ENCODE assay signal across 8 mouse cellular contexts in the genomic region with DNA sequence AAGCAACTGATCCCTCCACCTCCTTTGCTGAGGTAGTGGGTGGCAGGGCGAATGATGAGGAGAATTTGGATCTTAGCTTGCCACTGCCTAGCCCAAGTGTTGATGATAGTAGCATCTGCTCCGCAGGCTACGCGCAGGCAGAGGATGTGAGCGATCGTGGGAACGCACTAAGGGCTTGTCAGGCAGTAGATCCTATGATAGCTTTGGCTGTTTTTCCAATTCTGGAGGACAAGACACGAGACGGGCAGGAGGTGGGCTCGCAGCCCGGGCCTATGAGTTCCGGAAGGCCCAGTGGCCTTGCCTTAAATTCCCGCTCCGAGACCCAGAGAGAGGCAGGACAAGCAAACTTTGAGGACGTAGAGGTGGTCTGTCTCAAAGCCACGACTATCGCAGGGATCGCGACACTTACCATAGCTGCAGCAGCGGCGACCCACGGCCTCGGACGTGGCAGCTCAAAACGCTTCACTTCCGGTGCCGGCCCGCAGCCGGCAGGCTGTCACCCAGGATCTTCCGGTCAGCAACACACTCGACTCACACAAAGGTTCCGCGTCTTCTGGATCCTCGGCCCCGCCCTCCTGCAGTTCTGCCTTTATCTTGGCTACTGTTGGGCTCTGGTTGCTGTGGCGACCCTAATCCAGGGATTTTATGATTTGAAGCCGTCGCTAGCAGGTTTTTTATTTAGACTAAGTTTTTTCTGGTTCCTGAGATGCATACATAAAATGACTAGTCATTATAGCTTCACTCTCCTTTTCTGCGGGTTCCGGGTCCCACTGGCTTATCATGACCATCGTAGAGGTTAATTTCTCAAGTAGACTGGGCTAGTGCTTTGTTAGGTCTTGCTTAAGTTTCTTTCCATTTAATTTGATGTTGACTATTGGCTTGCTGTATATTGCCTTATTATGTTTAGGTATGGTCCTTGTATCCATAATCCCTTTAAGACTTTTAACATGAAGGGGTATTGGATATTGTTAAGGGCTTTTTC. TPM values are rescaled to one million over a fixed set of nuclear protein-coding genes. Genes with fewer than 3 reads are reported as not detected.
DNase-seq lines count a peak whose midpoint lies in the region; ATAC-seq and TF ChIP-seq lines count a peak whose summit lies in the region.

TSS of gene Sec13 (minus strand) at position 508 of the 982 bp plus-strand sequence.

- no peaks in the 10 kb centered on the region for H3K9me3 ChIP-seq in ES-Bruce4 (replicated peaks; ENCODE audit: control insufficient read depth, insufficient read depth, low read length, poor library complexity, severe bottlenecking)
- no peaks in the 10 kb centered on the region for H3K9me3 ChIP-seq in forebrain, embryonic 14.5 days (replicated peaks; ENCODE audit: control insufficient read depth, low read length)

- peaks cover 8% of the 10 kb centered on the region; the same call in 1 of the 2 replicates for H3K36me3 ChIP-seq in ES-Bruce4 (ENCODE audit: control insufficient read depth, insufficient read depth, low read length, poor library complexity, severe bottlenecking)
- peaks cover 27% of the 10 kb centered on the region for H3K36me3 ChIP-seq in forebrain, embryonic 14.5 days (ENCODE audit: control insufficient read depth, insufficient read depth, low read length)

- H3K27ac ChIP-seq in ES-Bruce4 (ENCODE audit: insufficient read depth, low read length): no peak within 1 kb of the TSS
- no peak within 1 kb of the TSS; the same call in 1 of the 2 replicates for H3K27ac ChIP-seq in forebrain, embryonic 14.5 days (ENCODE audit: low read depth, low read length)

- peak; percentile 77; the same call in 1 of the 2 replicates for ATAC-seq in cerebellum, adult (ENCODE audit: insufficient number of reproducible peaks, low FRiP score, low TSS enrichment)
- ATAC-seq in forebrain, embryonic 14.5 days: peak; percentile 91
- ATAC-seq in neutrophil, adult 5-6 weeks (ENCODE audit: extremely low read depth, insufficient number of reproducible peaks, low FRiP score, poor library complexity, severe bottlenecking): peak; percentile 94

- H3K4me3 ChIP-seq in ES-Bruce4 (ENCODE audit: low read depth, low read length): peak within 1 kb of the TSS; percentile 97
- H3K4me3 ChIP-seq in forebrain, embryonic 14.5 days (ENCODE audit: low read depth, low read length): peak within 1 kb of the TSS; percentile 80
- peak within 1 kb of the TSS; percentile 98 for H3K4me3 ChIP-seq in lung, adult 2 months (replicated peaks; ENCODE audit: extremely low read depth, low read depth, low read length)

- WGBS in forebrain, embryonic 14.5 days: 7% methylated on average over 41 of the region's 41 CpGs
- WGBS in lung, adult 2 months: 6% methylated on average over 41 of the region's 41 CpGs

- no peaks in the 10 kb centered on the region for H3K4me1 ChIP-seq in ES-Bruce4 (ENCODE audit: control insufficient read depth, insufficient read depth, low read length)
- H3K4me1 ChIP-seq in forebrain, embryonic 14.5 days (ENCODE audit: control insufficient read depth, insufficient read depth, low read length): peaks cover 6% of the 10 kb centered on the region
- H3K4me1 ChIP-seq in lung, adult 2 months (ENCODE audit: control insufficient read depth, insufficient read depth, low read length): peaks cover 3% of the 10 kb centered on the region; the same call in 1 of the 2 replicates

- peak within 1 kb of the TSS; percentile 71 for H3K9ac ChIP-seq in ES-Bruce4 (ENCODE audit: low read depth, poor library complexity, severe bottlenecking)
- peak within 1 kb of the TSS; percentile 76 for H3K9ac ChIP-seq in forebrain, embryonic 14.5 days (ENCODE audit: low read length)

- TF ChIP-seq CTCF in ES-Bruce4 (IDR thresholded peaks at IDR 0.05; ENCODE audit: low read depth, low read length): no peak
- no peak for TF ChIP-seq CTCF in lung, adult 2 months (IDR thresholded peaks at IDR 0.05; ENCODE audit: insufficient read depth, low read length)

- TF ChIP-seq EP300 in ES-Bruce4 (IDR thresholded peaks at IDR 0.05; ENCODE audit: insufficient read depth, low read depth, low read length): 0 out of 2 replicates have a peak, but pooled peaks have one; percentile 19

- H3K4me2 ChIP-seq in forebrain, embryonic 14.5 days (ENCODE audit: low read length): peak within 1 kb of the TSS; percentile 72

- intact Hi-C loops in heart, postnatal 14 days (cut with DNase I): no loop called here

- TF ChIP-seq POLR2A in ES-Bruce4 (IDR thresholded peaks at IDR 0.05; ENCODE audit: insufficient read depth, low read length): peak; percentile 89
- peak; percentile 91; the same call in 1 of the 2 replicates for TF ChIP-seq POLR2A in lung, adult 2 months (IDR thresholded peaks at IDR 0.05; ENCODE audit: borderline replicate concordance, extremely low read depth, low read depth, low read length)

- no peaks in the 10 kb centered on the region for H3K27me3 ChIP-seq in ES-Bruce4 (ENCODE audit: control insufficient read depth, insufficient read depth, low read length, poor library complexity, severe bottlenecking)
- H3K27me3 ChIP-seq in forebrain, embryonic 14.5 days (replicated peaks; ENCODE audit: control insufficient read depth, insufficient read depth, low read length): no peaks in the 10 kb centered on the region

- DNase-seq in forebrain, embryonic 14.5 days (ENCODE audit: low spot score): peak; percentile 94
- DNase-seq in heart, postnatal 14 days: peak; percentile 86 to 93
- peak; percentile 85 for DNase-seq in layer of hippocampus, adult 11-12 months (ENCODE audit: low spot score)
- peak; percentile 86 for DNase-seq in lung, adult 2 months
- DNase-seq in thymus, adult 18-20 months: peak; percentile 63 to 68

RNA-seq across cellular contexts. Expression of gene Sec13, which starts in this region (rescaled TPM):
- polyA plus RNA-seq in ES-Bruce4 (2011; ENCODE audit: insufficient read depth, insufficient read length, low read depth, missing spikeins): 97.2 and 104 TPM in 2 replicates
- polyA plus RNA-seq in forebrain, embryonic 14.5 days (2014; fragmentation: Nextera tagmentation; extraction: Ambion mirVana): 288 and 299 TPM in 2 replicates
- total RNA-seq in heart, postnatal 14 days (2021): 10 to 100 TPM; 74.7 to 79.9 TPM
- 98.2 and 115 TPM in 2 replicates for polyA plus RNA-seq in lung, adult 2 months (2012; rRNA removed)
- total RNA-seq in neutrophil, adult 5-6 weeks (2017): 67.4 and 82.3 TPM in 2 replicates
